In genomic region chr19:3323201-3323621, GRCm38 (mm10) we compare ENCODE assay signal across 8 mouse cellular contexts. TPM values are rescaled to one million over a fixed set of nuclear protein-coding genes. Genes with fewer than 3 reads are reported as not detected.
DNase-seq lines count a peak whose midpoint lies in the region; ATAC-seq and TF ChIP-seq lines count a peak whose summit lies in the region.

No protein-coding gene starts in this region.

- DNase-seq in heart, adult 9 months (ENCODE audit: low spot score in 2 of 2): peak; percentile 88 to 90
- peak; percentile 91 for DNase-seq in kidney, adult 9 months
- DNase-seq in liver, embryonic 13.5 days: peak; percentile 88
- peak; percentile 77 for DNase-seq in naive thymus-derived CD4-positive, alpha-beta T cell, adult 2 months (ENCODE audit: low read depth)

- peaks cover 30% of the 10 kb centered on the region for H3K79me2 ChIP-seq in C2C12 (ENCODE audit: control insufficient read depth, insufficient read depth)

- peak; percentile 85 for ATAC-seq in embryonic facial prominence, embryonic 15.5 days (ENCODE audit: insufficient number of reproducible peaks, low FRiP score, low TSS enrichment, low read depth)
- peak; percentile 89 for ATAC-seq in liver, embryonic 13.5 days (ENCODE audit: low read depth)
- peak; percentile 86 for ATAC-seq in stomach, embryonic 15.5 days (ENCODE audit: insufficient read depth, low FRiP score, low read depth)

- H3K9me3 ChIP-seq in embryonic facial prominence, embryonic 15.5 days (replicated peaks): no peaks in the 10 kb centered on the region
- no peaks in the 10 kb centered on the region for H3K9me3 ChIP-seq in liver, embryonic 13.5 days (replicated peaks)
- no peaks in the 10 kb centered on the region for H3K9me3 ChIP-seq in stomach, embryonic 15.5 days

- TF ChIP-seq CTCF in C2C12 (IDR thresholded peaks at IDR 0.05; ENCODE audit: control insufficient read depth, insufficient read depth, insufficient read length): no peak
- TF ChIP-seq CTCF in bone marrow macrophage, adult 2 months (IDR thresholded peaks at IDR 0.05; ENCODE audit: low read depth, low read length): no peak

- under 1% methylated on average over 45 of the region's 47 CpGs for WGBS in embryonic facial prominence, embryonic 15.5 days
- under 1% methylated on average over 47 of the region's 47 CpGs for WGBS in liver, embryonic 13.5 days (ENCODE audit: insufficient replicate concordance)
- under 1% methylated on average over 46 of the region's 47 CpGs for WGBS in stomach, embryonic 15.5 days

- H3K27ac ChIP-seq in bone marrow macrophage, adult 2 months (ENCODE audit: insufficient read depth, low read depth, low read length): peak overlapping the region; percentile 66; the same call in 1 of the 2 replicates
- peak overlapping the region; percentile 13; the same call in 1 of the 2 replicates for H3K27ac ChIP-seq in embryonic facial prominence, embryonic 15.5 days (replicated peaks)
- H3K27ac ChIP-seq in liver, embryonic 13.5 days: peak overlapping the region; percentile 90
- peak overlapping the region; percentile 56 for H3K27ac ChIP-seq in stomach, embryonic 15.5 days

- H3K4me2 ChIP-seq in embryonic facial prominence, embryonic 15.5 days (replicated peaks): peak overlapping the region; percentile 92
- H3K4me2 ChIP-seq in liver, embryonic 13.5 days: peak overlapping the region; percentile 99
- H3K4me2 ChIP-seq in stomach, embryonic 15.5 days: peak overlapping the region; percentile 99

- peak overlapping the region; percentile 50 for H3K4me3 ChIP-seq in C2C12 (ENCODE audit: insufficient read depth, poor library complexity, severe bottlenecking)
- H3K4me3 ChIP-seq in bone marrow macrophage, adult 2 months (ENCODE audit: insufficient read depth, low read length): peak overlapping the region; percentile 84
- H3K4me3 ChIP-seq in embryonic facial prominence, embryonic 15.5 days (replicated peaks): peak overlapping the region; percentile 60
- peak overlapping the region; percentile 70 for H3K4me3 ChIP-seq in liver, embryonic 13.5 days (replicated peaks)
- peak overlapping the region; percentile 67 for H3K4me3 ChIP-seq in stomach, embryonic 15.5 days (replicated peaks)

- peaks cover 15% of the 10 kb centered on the region for H3K79me3 ChIP-seq in C2C12 (ENCODE audit: low read depth)

- peaks cover 20% of the 10 kb centered on the region for H3K4me1 ChIP-seq in bone marrow macrophage, adult 2 months (ENCODE audit: control insufficient read depth, insufficient read depth, low read length)
- H3K4me1 ChIP-seq in embryonic facial prominence, embryonic 15.5 days: peaks cover 38% of the 10 kb centered on the region
- peaks cover 71% of the 10 kb centered on the region for H3K4me1 ChIP-seq in liver, embryonic 13.5 days (replicated peaks)
- peaks cover 39% of the 10 kb centered on the region for H3K4me1 ChIP-seq in stomach, embryonic 15.5 days

- H3K27me3 ChIP-seq in C2C12 (ENCODE audit: control insufficient read depth, insufficient read depth, insufficient read length): no peaks in the 10 kb centered on the region
- H3K27me3 ChIP-seq in embryonic facial prominence, embryonic 15.5 days: no peaks in the 10 kb centered on the region
- H3K27me3 ChIP-seq in liver, embryonic 13.5 days: no peaks in the 10 kb centered on the region
- no peaks in the 10 kb centered on the region for H3K27me3 ChIP-seq in stomach, embryonic 15.5 days (replicated peaks)

- no peak for TF ChIP-seq POLR2A in bone marrow macrophage, adult 2 months (IDR thresholded peaks at IDR 0.05; ENCODE audit: borderline replicate concordance, low read depth, low read length)

- peak overlapping the region; percentile 83 for H3ac ChIP-seq in C2C12 (ENCODE audit: control insufficient read depth, insufficient read length, low read depth)

- peak overlapping the region; percentile 42 for H3K9ac ChIP-seq in embryonic facial prominence, embryonic 15.5 days
- H3K9ac ChIP-seq in liver, embryonic 13.5 days: peak overlapping the region; percentile 78
- H3K9ac ChIP-seq in stomach, embryonic 15.5 days: peak overlapping the region; percentile 23

- H3K36me3 ChIP-seq in C2C12 (ENCODE audit: control insufficient read depth, insufficient read depth): no peaks in the 10 kb centered on the region
- H3K36me3 ChIP-seq in embryonic facial prominence, embryonic 15.5 days: no peaks in the 10 kb centered on the region
- no peaks in the 10 kb centered on the region for H3K36me3 ChIP-seq in liver, embryonic 13.5 days
- H3K36me3 ChIP-seq in stomach, embryonic 15.5 days: no peaks in the 10 kb centered on the region

TF ChIP-seq in C2C12, 6 proteins besides CTCF, POLR2A, EP300 and RAD21:
- TF ChIP-seq FOSL1 (IDR thresholded peaks at IDR 0.05; ENCODE audit: insufficient read depth, low read length, poor library complexity, severe bottlenecking) (no peak), CEBPB (IDR thresholded peaks at IDR 0.05; ENCODE audit: low read depth) (no peak), USF1 (IDR thresholded peaks at IDR 0.05; ENCODE audit: low read depth) (no peak), MYOD1 (IDR thresholded peaks at IDR 0.05; ENCODE audit: control insufficient read depth, insufficient read length, low read depth) (no peak), MAX (IDR thresholded peaks at IDR 0.05) (no peak), MYOG (IDR thresholded peaks at IDR 0.05; ENCODE audit: control insufficient read depth, extremely low read depth, insufficient read length) (no peak)

RNA-seq across cellular contexts. Expression of gene Cpt1a, which starts 1.1 kb away (rescaled TPM):
- 56.7 TPM for polyA plus RNA-seq in C2C12 (2012; fragmentation: generic; extraction: Trizol)
- polyA plus RNA-seq in bone marrow macrophage, adult 2 months (2012; ENCODE audit: insufficient read depth, insufficient read length, missing spikeins): 59.1 and 65.3 TPM in 2 replicates
- 15.5 and 18.2 TPM in 2 replicates for polyA plus RNA-seq in embryonic facial prominence, embryonic 15.5 days (2015; fragmentation: Nextera tagmentation; extraction: Ambion mirVana)
- 6.6 and 7.2 TPM in 2 replicates for polyA plus RNA-seq in liver, embryonic 13.5 days (2015; fragmentation: Nextera tagmentation; extraction: Ambion mirVana)
- polyA plus RNA-seq in stomach, embryonic 15.5 days (2015; fragmentation: Nextera tagmentation; extraction: Ambion mirVana): 20.8 and 26.1 TPM in 2 replicates

RNA-seq across cellular contexts. Expression of gene Ighmbp2, which starts 40.4 kb away (rescaled TPM):
- 5.3 TPM for polyA plus RNA-seq in C2C12 (2012; fragmentation: generic; extraction: Trizol)
- 4.2 and 5.4 TPM in 2 replicates for polyA plus RNA-seq in bone marrow macrophage, adult 2 months (2012; ENCODE audit: insufficient read depth, insufficient read length, missing spikeins)
- polyA plus RNA-seq in embryonic facial prominence, embryonic 15.5 days (2015; fragmentation: Nextera tagmentation; extraction: Ambion mirVana): 10.2 and 11.0 TPM in 2 replicates
- polyA plus RNA-seq in liver, embryonic 13.5 days (2015; fragmentation: Nextera tagmentation; extraction: Ambion mirVana): 3.8 TPM in 2 replicates
- 8.3 and 10.0 TPM in 2 replicates for polyA plus RNA-seq in stomach, embryonic 15.5 days (2015; fragmentation: Nextera tagmentation; extraction: Ambion mirVana)

RNA-seq across cellular contexts. Expression of gene Mrpl21, which starts 40.5 kb away (rescaled TPM):
- polyA plus RNA-seq in C2C12 (2012; fragmentation: generic; extraction: Trizol): 86.3 TPM
- 33.7 and 36.7 TPM in 2 replicates for polyA plus RNA-seq in bone marrow macrophage, adult 2 months (2012; ENCODE audit: insufficient read depth, insufficient read length, missing spikeins)
- 111 and 116 TPM in 2 replicates for polyA plus RNA-seq in embryonic facial prominence, embryonic 15.5 days (2015; fragmentation: Nextera tagmentation; extraction: Ambion mirVana)
- polyA plus RNA-seq in liver, embryonic 13.5 days (2015; fragmentation: Nextera tagmentation; extraction: Ambion mirVana): 85.4 and 94.4 TPM in 2 replicates
- 124 and 126 TPM in 2 replicates for polyA plus RNA-seq in stomach, embryonic 15.5 days (2015; fragmentation: Nextera tagmentation; extraction: Ambion mirVana)

Comparison
In these comparisons a context has a peak if more than half of its experiments do, and no peak if none do; other contexts are left out.
1. Peak in every context shown above with its lines: DNase-seq, ATAC-seq, H3K4me3 ChIP-seq and H3K27ac ChIP-seq.
2. H3K27ac ChIP-seq: peak in every context shown above with its lines; median percentile 90 in liver, embryonic 13.5 days; 66 in bone marrow macrophage, adult 2 months; 56 in stomach, embryonic 15.5 days; 13 in embryonic facial prominence, embryonic 15.5 days.
3. H3K9ac ChIP-seq: peak in every context shown above with its lines; median percentile 78 in liver, embryonic 13.5 days; 42 in embryonic facial prominence, embryonic 15.5 days; 23 in stomach, embryonic 15.5 days.